Mouse (Mus musculus) erythroid progenitor cell, adult 5-6 weeks (primary cell): Measurements from ENCODE around the gene Mul1. TPM values are rescaled to one million over a fixed set of nuclear protein-coding genes. Genes with fewer than 3 reads are reported as not detected.

ENCODE experiments used
- ATAC-seq: replicated peaks from 2 replicates; pipeline ENCODE4 v1.8.0; 2016; ENCODE audit warnings: moderate number of reproducible peaks, mild to moderate bottlenecking, moderate TSS enrichment, inconsistent platforms; ENCODE audit not compliant: poor library complexity, low FRiP score, severe bottlenecking
- total RNA-seq, 2 experiments: library from RNA; stranded (forward) in 1 of 2; stranded (reverse) in 1 of 2; fragments of 150-400 nt in 1 of 2; fragments of 186-747, 209-891 nt in 1 of 2; gene quantifications; 2 replicates each; pipeline versions ENCODE4 v1.2.3 to v1.2.4; 2015 to 2017; ENCODE audit warnings: low replicate concordance in 2 of 2

Mul1 gene
- total RNA-seq, 2 experiments from 2014 or later, result 2.9 to 3.7 TPM

GRCm38 (mm10) chr4:138458735-138459440, 24.4 kb downstream of the Mul1 start:
- no peak for ATAC-seq

DNA sequence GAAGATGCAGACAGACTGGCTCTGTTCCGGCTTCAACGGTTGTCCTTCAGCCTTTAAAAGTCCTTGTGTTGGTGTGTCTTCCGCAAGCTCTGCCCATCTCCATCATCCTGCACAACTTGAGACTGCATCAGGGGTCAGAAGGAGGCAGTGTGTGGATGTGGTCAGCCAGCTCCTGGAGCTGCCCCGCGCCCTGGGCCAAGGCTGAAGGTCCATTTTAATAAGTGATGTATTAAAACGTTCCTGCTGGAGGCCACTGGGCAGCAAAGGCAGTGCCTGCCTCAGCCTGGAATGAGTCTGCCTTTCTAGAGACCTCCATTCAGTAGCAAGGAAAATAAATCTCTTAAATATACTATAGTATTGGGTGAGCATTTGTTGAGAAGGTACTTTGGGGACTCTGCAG, 25.3 kb downstream of the Mul1 start:
- ATAC-seq, result no peak

GRCm38 (mm10) chr4:138460910-138461309, 26.4 kb downstream of the Mul1 start:
- ATAC-seq, result no peak

DNA sequence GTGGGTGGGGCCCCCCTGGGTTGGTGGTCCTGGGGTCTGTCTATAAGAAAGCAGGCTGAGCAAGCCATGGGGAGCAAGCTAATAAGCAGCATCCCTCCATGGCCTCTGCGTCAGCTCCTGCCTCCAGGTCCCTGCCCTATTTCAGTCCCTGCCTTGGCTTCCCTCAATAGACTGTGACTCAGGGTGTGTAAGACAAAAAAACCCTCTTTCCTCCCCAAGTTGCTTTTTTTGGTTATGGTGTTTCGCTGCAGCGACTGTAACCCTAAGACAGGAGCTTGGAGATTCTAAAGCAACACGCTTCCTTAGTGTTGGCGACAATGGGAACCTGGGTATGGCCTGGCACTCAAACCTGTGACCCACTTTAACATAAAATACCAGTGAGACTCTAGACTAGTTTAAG, 27.0 kb downstream of the Mul1 start:
- no peak for ATAC-seq

GRCm38 (mm10) chr4:138462971-138463831, 28.7 kb downstream of the Mul1 start:
- ATAC-seq, result no peak

GRCm38 (mm10) chr4:138463832-138464487, 29.5 kb downstream of the Mul1 start:
- no peak for ATAC-seq

DNA sequence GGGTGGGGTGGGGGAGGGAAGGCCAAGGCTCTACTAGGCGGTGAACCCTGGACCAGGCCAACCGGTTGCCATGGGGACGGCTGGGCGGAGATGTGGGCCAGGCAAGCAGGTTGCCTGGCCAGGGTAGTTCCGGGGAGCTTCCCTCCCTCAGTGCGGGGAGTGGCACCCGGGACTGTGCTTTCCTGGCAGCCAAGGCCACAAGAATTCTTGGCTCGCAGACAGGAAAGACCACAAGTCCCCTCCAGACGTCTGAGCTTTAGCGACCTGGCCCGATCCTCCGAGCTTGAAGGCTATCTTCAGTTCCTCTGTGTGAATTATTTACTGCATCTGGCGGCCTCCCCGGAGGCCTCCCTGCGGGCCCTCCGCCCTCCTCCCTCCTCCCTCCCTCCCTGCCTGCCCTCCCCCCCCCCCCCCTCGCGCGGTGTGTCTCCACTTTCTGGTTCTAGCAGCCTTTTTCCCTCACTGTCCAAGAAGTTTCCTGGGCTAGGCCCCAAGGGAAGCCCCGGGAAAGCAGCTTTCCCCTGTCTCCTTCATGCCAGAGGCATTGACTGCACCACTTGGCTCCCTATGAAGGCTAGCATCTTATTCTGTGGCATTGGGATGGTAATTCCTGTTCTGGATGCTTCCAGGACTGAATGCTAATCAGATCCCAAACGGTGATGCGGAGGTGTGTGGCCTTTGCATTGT, 30.3 kb downstream of the Mul1 start:
- no peak for ATAC-seq

- ATAC-seq, result no peak
Observed at GRCm38 (mm10) chr4:138465446-138465845, 31.0 kb downstream of the Mul1 start.

GRCm38 (mm10) chr4:138466690-138467089, 32.2 kb downstream of the Mul1 start:
- ATAC-seq, result no peak

DNA sequence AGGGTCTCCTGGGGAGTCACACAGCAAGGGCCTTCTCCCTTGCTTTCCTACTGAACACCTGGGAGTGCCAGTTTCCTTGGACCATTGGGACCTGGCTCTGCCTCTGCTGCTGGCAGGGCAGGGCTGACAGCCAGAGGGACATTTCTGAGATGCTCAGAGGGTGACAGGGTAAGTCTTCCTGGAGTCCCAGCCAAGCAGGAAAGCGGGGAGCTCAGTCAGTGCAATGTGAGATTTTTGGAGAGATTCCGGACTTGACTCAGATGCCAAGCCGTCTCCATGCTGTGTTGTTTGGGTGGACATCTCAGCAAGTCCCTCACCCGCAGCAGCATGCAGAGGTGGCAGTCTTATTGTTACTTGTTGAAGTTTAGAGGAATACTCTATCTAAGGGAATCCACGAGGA, 33.0 kb downstream of the Mul1 start:
- ATAC-seq, result no peak

DNA sequence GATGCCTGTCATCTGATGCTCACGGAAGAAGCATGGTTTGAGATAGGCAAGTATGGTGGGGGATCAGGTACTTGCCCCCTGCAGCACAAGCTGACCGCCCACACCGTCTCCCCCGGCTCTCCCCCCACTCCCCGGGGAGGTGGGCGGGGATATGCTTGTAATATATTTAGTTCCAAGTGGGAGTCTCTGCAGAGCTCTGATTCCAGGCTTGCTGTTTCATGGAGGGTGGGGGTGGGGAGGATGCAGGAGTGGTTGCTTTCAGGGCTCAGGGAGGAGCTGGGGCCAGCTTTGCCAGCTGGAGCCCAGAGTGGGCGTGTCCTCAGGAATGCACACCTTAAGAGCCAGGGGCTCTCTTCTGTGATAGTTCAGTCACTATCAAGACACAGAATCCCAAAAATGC, 34.6 kb downstream of the Mul1 start:
- no peak for ATAC-seq

DNA sequence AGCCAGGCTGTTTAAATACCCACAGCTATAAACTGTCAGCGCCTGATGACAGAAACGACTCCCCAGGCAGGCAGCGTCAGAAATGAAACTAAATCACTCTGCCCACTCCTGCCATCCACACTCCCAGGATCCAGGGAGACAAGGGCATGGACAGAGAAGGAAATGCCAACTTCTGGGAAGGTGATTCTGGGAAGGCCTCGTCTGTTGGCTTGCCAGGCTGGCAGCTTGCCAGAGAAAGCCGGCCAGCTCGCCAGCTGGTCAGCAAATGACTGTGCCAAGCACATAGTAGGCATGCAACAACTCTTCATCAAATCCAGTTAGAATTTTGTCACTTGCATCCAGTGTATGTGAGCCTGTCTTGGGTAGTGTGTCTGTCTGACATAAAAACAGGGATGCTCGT, 36.8 kb downstream of the Mul1 start:
- ATAC-seq, result no peak

- no peak for ATAC-seq
Observed at GRCm38 (mm10) chr4:138479595-138479994, 45.1 kb downstream of the Mul1 start.

- no peak for ATAC-seq
Observed at GRCm38 (mm10) chr4:138480962-138481361, 46.5 kb downstream of the Mul1 start.

DNA sequence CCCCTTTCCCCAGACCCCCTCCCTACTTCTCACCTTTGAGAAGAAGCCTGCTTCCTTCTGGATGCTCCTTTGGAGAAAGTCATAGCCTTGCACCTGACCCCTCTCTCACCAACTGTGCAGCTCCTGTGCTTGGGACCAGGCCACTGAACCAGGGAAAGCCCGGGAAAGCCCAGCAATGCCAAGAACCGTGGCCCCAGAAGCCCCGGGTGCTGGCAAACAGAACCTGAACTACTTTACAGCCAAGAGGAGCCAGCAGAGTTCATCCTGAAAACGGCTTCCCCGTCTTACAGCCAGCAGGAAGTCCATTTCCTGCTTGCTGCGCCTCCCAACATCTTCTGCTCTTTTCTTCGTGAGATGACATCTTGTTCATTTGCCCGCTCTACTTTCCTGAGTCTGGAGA, 48.2 kb downstream of the Mul1 start:
- no peak for ATAC-seq

DNA sequence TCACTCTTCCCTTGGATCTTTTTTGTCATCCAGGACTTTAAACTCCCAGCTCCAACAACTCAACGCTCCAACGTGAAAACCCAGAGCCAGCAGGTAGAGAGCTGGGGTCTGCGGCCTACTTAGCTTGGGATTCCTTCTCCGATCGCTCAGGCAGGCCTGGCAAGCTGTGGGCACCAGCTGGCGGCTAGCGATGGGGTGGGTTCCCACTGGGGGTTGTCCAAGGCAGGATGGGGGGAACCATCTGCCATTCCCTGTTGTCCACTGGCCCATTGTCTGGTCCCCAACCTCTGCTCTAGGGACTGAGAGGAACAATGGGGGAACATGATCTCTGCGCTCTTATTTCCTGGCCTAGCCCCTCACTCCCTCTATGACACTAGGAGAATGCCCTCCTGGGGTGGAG, 53.8 kb downstream of the Mul1 start:
- ATAC-seq, result no peak

DNA sequence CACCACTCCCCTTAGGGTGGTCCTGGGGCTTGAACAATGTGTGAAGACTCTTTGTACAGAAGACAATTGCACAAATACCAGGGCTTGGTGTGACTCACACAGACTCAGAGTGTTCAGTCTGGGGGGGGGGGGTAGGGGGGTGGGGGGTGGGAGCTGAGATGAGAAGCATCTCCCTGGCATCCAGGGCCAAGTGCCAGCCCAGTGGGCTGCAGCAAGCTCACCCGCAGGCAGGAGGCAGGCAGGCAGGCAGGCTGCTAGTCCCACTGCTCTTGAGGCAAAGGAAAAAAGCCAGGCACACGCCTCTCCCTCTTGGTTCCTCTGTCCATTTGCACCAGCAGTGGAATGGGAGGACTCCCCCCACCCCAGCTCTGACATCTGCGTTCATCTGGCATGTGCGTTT, 56.6 kb downstream of the Mul1 start:
- no peak for ATAC-seq
